Mouse (Mus musculus) kidney, adult 2 months (tissue): ENCODE measurements around the gene Syt1. TPM values are rescaled to one million over a fixed set of nuclear protein-coding genes. Genes with fewer than 3 reads are reported as not detected.

Experiments used
- DNase-seq: peaks from one replicate; pipeline ENCODE4 v3.0.0; 2021
- H3K27ac ChIP-seq: fragments of 200-500 bp; 2 replicates; pipeline ENCODE4 v1.5.1; 2012; ENCODE audit warnings: low read depth, low read length, control low read depth, inconsistent platforms; ENCODE audit not compliant: insufficient read depth
- H3K27me3 ChIP-seq: fragments of 200-500 bp; replicated peaks from 2 replicates; pipeline ENCODE4 v1.6.1; 2012; ENCODE audit warnings: mild to moderate bottlenecking, moderate library complexity, low read length, inconsistent platforms; ENCODE audit not compliant: control insufficient read depth, insufficient read depth
- H3K36me3 ChIP-seq: fragments of 200-500 bp; 2 replicates; pipeline ENCODE4 v1.6.1; 2012; ENCODE audit warnings: mild to moderate bottlenecking, moderate library complexity, low read length, inconsistent platforms; ENCODE audit not compliant: control insufficient read depth, insufficient read depth
- H3K4me1 ChIP-seq: fragments of 200-500 bp; 2 replicates; pipeline ENCODE4 v1.6.1; 2011; ENCODE audit warnings: low read length; ENCODE audit not compliant: control insufficient read depth, insufficient read depth
- H3K4me3 ChIP-seq: fragments of 200-500 bp; 2 replicates; pipeline ENCODE4 v1.5.1; 2011; ENCODE audit warnings: mild to moderate bottlenecking, low read depth, low read length, control low read depth; ENCODE audit not compliant: insufficient read depth
- CTCF ChIP-seq: fragments of 200-500 bp; conservative IDR thresholded peaks from 2 replicates; pipeline ENCODE4 v1.5.1; 2011; ENCODE audit warnings: low read depth, mild to moderate bottlenecking, control low read depth, low read length, moderate library complexity, mixed read lengths; ENCODE audit not compliant: insufficient read depth, insufficient read length
- POLR2A ChIP-seq: fragments of 200-500 bp; IDR thresholded peaks from one replicate; pipeline ENCODE4 v1.6.1; 2011; ENCODE audit warnings: low read depth, low read length, control low read depth
- WGBS: fragments of 180-500 bp; shearing (Covaris S2); methylation state at CpG from one replicate; pipeline ENCODE4 v1.1.7; 2018; 5-methylcytosine and 5-hydroxymethylcytosine counted together
- polyA plus RNA-seq: library from polyadenylated mRNA; depleted of rRNA; stranded (reverse); fragments of >200 nt; gene quantifications from 2 replicates; pipeline ENCODE4 v1.2.3, GENCODE M21; 2012

The Syt1 gene
- polyA plus RNA-seq, 1 experiment, result 1.0 TPM

DNA sequence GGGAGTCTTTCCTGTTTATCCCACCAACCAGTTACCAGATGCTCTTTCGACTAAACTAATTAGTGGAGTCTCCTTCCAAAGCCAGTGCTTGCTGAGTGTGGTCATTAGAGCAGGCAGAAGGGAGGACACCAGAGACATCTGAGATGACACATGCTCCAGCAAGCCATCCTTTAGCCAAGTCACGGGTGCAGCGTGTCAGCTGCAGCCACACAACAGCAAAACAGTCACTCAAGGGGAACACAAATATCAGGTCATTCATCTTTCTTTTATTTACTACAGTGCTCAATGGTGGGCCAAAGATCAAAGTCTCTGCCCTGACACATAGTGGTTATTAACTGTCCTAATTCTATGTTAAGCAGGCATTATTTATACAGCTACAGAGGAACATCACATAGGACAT is 80.5 kb downstream of the Syt1 start:
- WGBS, result 26% methylated on average over 3 of the region's 3 CpGs
- Histone ChIP-seq H3K27me3 (no peaks in the 10 kb centered on the region), H3K4me3 (no peak overlapping the region), H3K27ac (no peak overlapping the region), H3K36me3 (no peaks in the 10 kb centered on the region), H3K4me1 (no peaks in the 10 kb centered on the region)
- no peak for TF ChIP-seq POLR2A
- TF ChIP-seq CTCF, result no peak
- DNase-seq, result no peak

DNA sequence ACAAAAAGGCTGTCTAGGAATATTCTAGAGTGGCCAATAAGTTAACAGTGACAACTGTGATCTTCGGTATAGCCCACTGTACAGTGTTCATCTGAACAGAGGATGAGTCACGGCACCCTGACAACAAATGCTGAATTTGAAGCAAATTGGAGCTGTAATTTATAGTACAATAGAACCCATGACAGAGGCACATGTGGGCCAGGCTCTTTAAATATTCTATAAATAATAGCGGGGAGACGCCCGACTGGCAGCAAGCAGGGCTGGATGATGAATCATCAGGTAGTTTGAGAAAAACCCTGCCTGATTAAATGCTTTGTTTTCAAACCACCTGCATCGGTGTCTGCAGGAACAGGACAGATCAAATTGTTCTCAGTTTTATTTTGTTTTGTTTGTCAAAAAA is 81.1 kb downstream of the Syt1 start:
- Histone ChIP-seq H3K36me3 (no peaks in the 10 kb centered on the region), H3K4me3 (no peak overlapping the region), H3K27me3 (no peaks in the 10 kb centered on the region), H3K27ac (no peak overlapping the region), H3K4me1 (no peaks in the 10 kb centered on the region)
- DNase-seq, result no peak
- WGBS, result 42% methylated on average over 6 of the region's 6 CpGs
- TF ChIP-seq CTCF, result no peak
- TF ChIP-seq POLR2A, result no peak

DNA sequence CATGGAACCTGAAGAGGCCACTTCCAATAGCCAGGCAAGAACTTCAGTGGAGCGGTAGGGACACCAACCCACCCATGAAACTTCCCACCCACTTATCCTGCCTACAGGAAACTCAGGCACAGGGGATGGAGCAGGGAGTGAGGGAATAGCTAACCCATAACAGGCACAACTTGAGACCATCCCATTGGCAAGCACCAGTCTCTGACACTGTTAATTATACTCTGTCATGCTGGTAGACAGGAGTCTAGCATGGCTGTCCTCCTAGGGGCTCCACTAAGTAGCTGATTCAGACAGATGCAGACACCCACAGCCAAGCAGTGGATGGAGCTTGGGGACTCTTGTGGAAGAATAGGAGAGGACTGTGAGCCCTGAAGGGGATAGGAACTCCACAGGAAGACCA is 105.5 kb downstream of the Syt1 start:
- TF ChIP-seq POLR2A (no peak), CTCF (no peak)
- H3K36me3 ChIP-seq, result no peaks in the 10 kb centered on the region
- no peak overlapping the region for H3K27ac ChIP-seq
- 96% methylated on average over 1 of the region's 1 CpGs for WGBS
- H3K27me3 ChIP-seq, result no peaks in the 10 kb centered on the region
- DNase-seq, result no peak
- H3K4me1 ChIP-seq, result no peaks in the 10 kb centered on the region
- no peak overlapping the region for H3K4me3 ChIP-seq

DNA sequence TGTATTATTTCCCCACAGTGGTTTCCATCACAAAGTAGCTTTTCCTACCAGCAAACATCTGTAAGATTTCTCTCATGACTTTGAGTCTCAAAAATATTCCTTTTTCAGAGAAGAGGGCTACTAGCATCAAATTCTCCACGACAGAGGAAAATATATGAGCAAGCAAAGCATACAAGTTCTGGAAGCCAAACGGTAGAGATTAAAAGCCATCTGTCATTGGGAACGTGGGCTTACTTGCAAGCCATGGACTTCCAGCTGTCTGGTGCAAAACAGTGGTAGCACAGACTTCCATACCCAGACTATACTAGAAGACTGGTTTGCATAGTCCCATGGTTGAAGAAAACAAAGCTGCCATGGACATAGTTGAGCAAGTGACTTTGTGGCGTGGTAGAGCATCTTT is 106.4 kb downstream of the Syt1 start:
- no peak for TF ChIP-seq POLR2A
- TF ChIP-seq CTCF, result no peak
- Histone ChIP-seq H3K27ac (no peak overlapping the region), H3K4me1 (no peaks in the 10 kb centered on the region), H3K27me3 (no peaks in the 10 kb centered on the region), H3K4me3 (no peak overlapping the region), H3K36me3 (no peaks in the 10 kb centered on the region)
- WGBS, result 68% methylated on average over 4 of the region's 4 CpGs
- no peak for DNase-seq

DNA sequence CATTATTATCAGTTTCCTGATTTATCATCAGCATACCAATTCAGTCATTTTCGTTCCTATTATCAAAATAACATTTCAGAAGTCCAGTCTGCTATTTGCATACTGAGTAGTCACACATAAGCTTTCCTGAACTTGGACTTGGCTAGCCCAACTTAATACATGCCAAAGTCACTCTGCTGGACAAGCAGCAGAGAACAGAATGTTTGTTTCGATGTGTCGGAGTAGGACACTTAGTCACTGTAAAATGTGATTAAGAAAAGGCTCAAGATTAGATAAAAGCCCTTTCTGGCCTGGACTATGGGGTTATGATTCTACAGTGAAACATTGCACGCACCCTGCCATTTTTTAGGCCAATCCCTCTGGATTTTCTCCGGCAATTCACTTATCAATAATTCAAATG is 114.3 kb downstream of the Syt1 start:
- no peak for DNase-seq
- no peaks in the 10 kb centered on the region for H3K4me1 ChIP-seq
- no peak overlapping the region for H3K4me3 ChIP-seq
- no peak overlapping the region for H3K27ac ChIP-seq
- H3K36me3 ChIP-seq, result no peaks in the 10 kb centered on the region
- TF ChIP-seq POLR2A, result no peak
- TF ChIP-seq CTCF, result no peak
- no peaks in the 10 kb centered on the region for H3K27me3 ChIP-seq
- WGBS, result 87% methylated on average over 5 of the region's 5 CpGs

DNA sequence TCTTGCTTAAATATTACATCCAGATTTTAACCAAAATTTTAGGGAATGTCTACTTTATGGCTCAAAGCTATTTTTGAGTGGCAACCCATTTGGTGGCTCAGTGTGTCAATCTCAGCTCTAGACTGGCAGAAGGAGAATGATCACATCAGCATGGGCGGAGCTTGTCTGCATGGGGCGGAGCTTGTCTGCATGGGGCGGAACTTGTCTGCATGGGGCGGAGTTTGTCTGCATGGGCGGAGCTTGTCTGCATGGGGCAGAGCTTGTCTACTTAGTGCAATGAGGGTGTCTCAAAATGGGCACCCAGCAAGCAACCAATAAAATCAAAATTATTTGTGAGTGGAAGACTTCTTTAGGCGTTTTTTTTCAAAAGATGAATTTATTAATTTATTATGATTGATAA is 117.5 kb downstream of the Syt1 start:
- WGBS, result 95% methylated on average over 6 of the region's 6 CpGs
- TF ChIP-seq POLR2A (no peak), CTCF (no peak)
- H3K27me3 ChIP-seq, result no peaks in the 10 kb centered on the region

DNA sequence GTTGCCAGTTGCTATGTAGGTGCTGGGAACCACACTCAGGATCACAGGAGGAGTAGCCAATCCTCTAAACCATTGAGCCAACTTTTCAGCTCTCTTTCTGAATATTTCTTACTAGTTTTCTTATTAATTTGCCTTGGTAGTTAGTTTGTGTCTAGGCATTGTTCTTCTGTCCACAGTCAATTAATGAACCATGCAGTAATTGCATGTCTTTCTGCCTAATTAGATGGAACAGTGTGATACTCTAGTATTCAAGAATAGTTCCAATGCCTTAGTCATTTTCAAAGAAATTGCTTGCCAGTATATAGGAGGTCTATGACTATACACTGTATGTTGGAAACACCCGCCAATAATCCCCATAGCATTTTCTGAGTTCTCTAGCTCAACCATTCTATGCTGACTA is 118.3 kb downstream of the Syt1 start:
- H3K4me1 ChIP-seq, result no peaks in the 10 kb centered on the region
- H3K36me3 ChIP-seq, result no peaks in the 10 kb centered on the region
- no peak overlapping the region for H3K4me3 ChIP-seq
- no peak overlapping the region for H3K27ac ChIP-seq
- no peak for DNase-seq
- WGBS, result 97% methylated on average over 1 of the region's 1 CpGs
- TF ChIP-seq CTCF (no peak), POLR2A (no peak)
- H3K27me3 ChIP-seq, result no peaks in the 10 kb centered on the region

More for the DNA sequence above, 117.5 kb downstream of the Syt1 start:
- Histone ChIP-seq H3K36me3 (no peaks in the 10 kb centered on the region), H3K4me1 (no peaks in the 10 kb centered on the region), H3K27ac (no peak overlapping the region), H3K4me3 (no peak overlapping the region)
- DNase-seq, result no peak

DNA sequence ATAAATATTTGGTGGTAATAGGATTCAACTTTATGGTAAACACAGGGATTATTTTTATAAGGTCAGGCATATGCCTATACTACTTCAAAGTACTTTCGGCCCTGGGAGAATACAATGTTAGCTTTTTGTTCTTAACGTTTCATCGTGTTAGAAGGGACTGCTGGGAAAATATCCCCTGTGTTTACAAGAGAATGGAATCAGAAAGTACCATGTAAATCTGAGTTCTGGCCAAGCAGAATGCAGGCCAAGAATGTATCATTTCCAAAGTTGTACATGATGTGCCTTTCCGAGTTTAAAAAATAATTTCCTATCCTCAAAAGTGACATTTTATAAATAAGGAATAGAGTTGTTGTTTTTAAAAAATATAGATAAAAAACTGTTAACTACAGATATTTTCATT is 121.7 kb downstream of the Syt1 start:
- 78% methylated on average over 4 of the region's 4 CpGs for WGBS
- no peak overlapping the region for H3K27ac ChIP-seq

More for the DNA sequence above, 121.7 kb downstream of the Syt1 start:
- Histone ChIP-seq H3K4me3 (no peak overlapping the region), H3K4me1 (no peaks in the 10 kb centered on the region), H3K27me3 (no peaks in the 10 kb centered on the region), H3K36me3 (no peaks in the 10 kb centered on the region)
- no peak for DNase-seq
- TF ChIP-seq POLR2A (no peak), CTCF (no peak)
